Mouse (Mus musculus): ENCODE results near the gene Zdhhc18. TPM values are rescaled to one million over a fixed set of nuclear protein-coding genes. Genes with fewer than 3 reads are reported as not detected.
"Not testable (repeated sequence)": the region's sequence is repeated elsewhere in the genome, so short reads cannot be mapped to it uniquely, and the experiment has no call there.

Zdhhc18 gene
- polyA plus RNA-seq, 1 experiment from 2014 or later: 3.0 TPM

GRCm38 (mm10) chr4:133660193-133661155 lies 10.5 kb upstream of the Zdhhc18 start:
- peak; percentile 43 for DNase-seq (ENCODE audit: low spot score)
- Histone ChIP-seq H3K27ac (replicated peaks) (peak overlapping the region; percentile 85), H3K4me1 (peaks cover 45% of the 10 kb centered on the region), H3K36me3 (replicated peaks) (peaks cover 23% of the 10 kb centered on the region), H3K27me3 (replicated peaks; ENCODE audit: low read depth, poor library complexity, severe bottlenecking) (no peaks in the 10 kb centered on the region), H3K4me3 (peak overlapping the region; percentile 46), H3K9me3 (no peaks in the 10 kb centered on the region)
- WGBS: 19% methylated on average over 10 of the region's 10 CpGs

GRCm38 (mm10) chr4:133659497-133660192 lies 9.7 kb upstream of the Zdhhc18 start:
- 8% methylated on average over 15 of the region's 15 CpGs for WGBS
- peaks cover 15% of the 10 kb centered on the region for H3K36me3 ChIP-seq (replicated peaks)
- peak; percentile 54 for DNase-seq (ENCODE audit: low spot score)
- H3K4me1 ChIP-seq: peaks cover 39% of the 10 kb centered on the region
- H3K9me3 ChIP-seq: no peaks in the 10 kb centered on the region
- H3K27ac ChIP-seq (replicated peaks): peak overlapping the region; percentile 85
- peak overlapping the region; percentile 46 for H3K4me3 ChIP-seq
- H3K27me3 ChIP-seq (replicated peaks; ENCODE audit: low read depth, poor library complexity, severe bottlenecking): no peaks in the 10 kb centered on the region

- no peak for DNase-seq (ENCODE audit: low spot score)
- 41% methylated on average over 2 of the region's 2 CpGs for WGBS
These were observed 8.8 kb upstream of the Zdhhc18 start for GRCm38 (mm10) chr4:133658729-133659128.

GRCm38 (mm10) chr4:133657829-133658458 lies 8.0 kb upstream of the Zdhhc18 start:
- peaks cover 10% of the 10 kb centered on the region for H3K36me3 ChIP-seq (replicated peaks)
- 47% methylated on average over 5 of the region's 5 CpGs for WGBS
- no peak overlapping the region for H3K4me3 ChIP-seq
- no peak overlapping the region for H3K27ac ChIP-seq (replicated peaks)
- no peak for DNase-seq (ENCODE audit: low spot score)
- H3K4me1 ChIP-seq: peaks cover 39% of the 10 kb centered on the region
- H3K9me3 ChIP-seq: no peaks in the 10 kb centered on the region
- no peaks in the 10 kb centered on the region for H3K27me3 ChIP-seq (replicated peaks; ENCODE audit: low read depth, poor library complexity, severe bottlenecking)

More at GRCm38 (mm10) chr4:133658729-133659128, 8.8 kb upstream of the Zdhhc18 start:
- Histone ChIP-seq H3K4me3 (peak overlapping the region; percentile 11; the same call in 1 of the 2 replicates), H3K9me3 (no peaks in the 10 kb centered on the region), H3K27ac (replicated peaks) (peak overlapping the region; percentile 85), H3K27me3 (replicated peaks; ENCODE audit: low read depth, poor library complexity, severe bottlenecking) (no peaks in the 10 kb centered on the region), H3K36me3 (replicated peaks) (peaks cover 10% of the 10 kb centered on the region), H3K4me1 (peaks cover 39% of the 10 kb centered on the region)

- no peak overlapping the region for H3K4me3 ChIP-seq
- H3K4me1 ChIP-seq: peaks cover 39% of the 10 kb centered on the region
- no peaks in the 10 kb centered on the region for H3K27me3 ChIP-seq (replicated peaks; ENCODE audit: low read depth, poor library complexity, severe bottlenecking)
- peaks cover 3% of the 10 kb centered on the region for H3K36me3 ChIP-seq (replicated peaks)
- no peak overlapping the region for H3K27ac ChIP-seq (replicated peaks)
- H3K9me3 ChIP-seq: no peaks in the 10 kb centered on the region
- no peak for DNase-seq (ENCODE audit: low spot score)
- WGBS: 21% methylated on average over 4 of the region's 4 CpGs
These were observed 7.0 kb upstream of the Zdhhc18 start for GRCm38 (mm10) chr4:133656997-133657396.

GRCm38 (mm10) chr4:133656294-133656693 lies 6.3 kb upstream of the Zdhhc18 start:
- Histone ChIP-seq H3K27me3 (replicated peaks; ENCODE audit: low read depth, poor library complexity, severe bottlenecking) (no peaks in the 10 kb centered on the region), H3K27ac (replicated peaks) (no peak overlapping the region), H3K9me3 (no peaks in the 10 kb centered on the region), H3K4me3 (no peak overlapping the region), H3K36me3 (replicated peaks) (no peaks in the 10 kb centered on the region), H3K4me1 (peaks cover 43% of the 10 kb centered on the region)
- no peak for DNase-seq (ENCODE audit: low spot score)
- 55% methylated on average over 4 of the region's 4 CpGs for WGBS

GRCm38 (mm10) chr4:133654070-133654469 lies 4.1 kb upstream of the Zdhhc18 start:
- H3K4me3 ChIP-seq; H3K27ac ChIP-seq (replicated peaks); H3K36me3 ChIP-seq (replicated peaks); H3K27me3 ChIP-seq (replicated peaks; ENCODE audit: low read depth, poor library complexity, severe bottlenecking); DNase-seq (ENCODE audit: low spot score); H3K9me3 ChIP-seq: not testable (repeated sequence)
- peaks cover 27% of the 10 kb centered on the region for H3K4me1 ChIP-seq
- WGBS: 96% methylated on average over 5 of the region's 5 CpGs

GRCm38 (mm10) chr4:133652746-133653145 lies 2.8 kb upstream of the Zdhhc18 start:
- no peak for DNase-seq (ENCODE audit: low spot score)
- Histone ChIP-seq H3K27me3 (replicated peaks; ENCODE audit: low read depth, poor library complexity, severe bottlenecking) (no peaks in the 10 kb centered on the region), H3K9me3 (no peaks in the 10 kb centered on the region), H3K4me3 (no peak overlapping the region), H3K36me3 (replicated peaks) (no peaks in the 10 kb centered on the region), H3K4me1 (peaks cover 16% of the 10 kb centered on the region), H3K27ac (replicated peaks) (no peak overlapping the region)
- WGBS: 79% methylated on average over 10 of the region's 10 CpGs

- H3K4me3 ChIP-seq: no peak overlapping the region
- H3K9me3 ChIP-seq: no peaks in the 10 kb centered on the region
- no peaks in the 10 kb centered on the region for H3K27me3 ChIP-seq (replicated peaks; ENCODE audit: low read depth, poor library complexity, severe bottlenecking)
- no peaks in the 10 kb centered on the region for H3K36me3 ChIP-seq (replicated peaks)
- no peak overlapping the region for H3K27ac ChIP-seq (replicated peaks)
- WGBS: 71% methylated on average over 4 of the region's 4 CpGs
- peaks cover 16% of the 10 kb centered on the region for H3K4me1 ChIP-seq
- DNase-seq (ENCODE audit: low spot score): no peak
These were observed 2.0 kb upstream of the Zdhhc18 start for GRCm38 (mm10) chr4:133651986-133652385.

GRCm38 (mm10) chr4:133651445-133651844 lies 1.5 kb upstream of the Zdhhc18 start:
- Histone ChIP-seq H3K4me1 (peaks cover 14% of the 10 kb centered on the region), H3K36me3 (replicated peaks) (no peaks in the 10 kb centered on the region), H3K27me3 (replicated peaks; ENCODE audit: low read depth, poor library complexity, severe bottlenecking) (no peaks in the 10 kb centered on the region), H3K27ac (replicated peaks) (no peak overlapping the region), H3K4me3 (no peak overlapping the region), H3K9me3 (no peaks in the 10 kb centered on the region)
- WGBS: 62% methylated on average over 10 of the region's 10 CpGs
- DNase-seq (ENCODE audit: low spot score): no peak

- H3K4me3 ChIP-seq: peak overlapping the region; percentile 41
- peak overlapping the region; percentile 61 for H3K27ac ChIP-seq (replicated peaks)
- WGBS: 88% methylated on average over 5 of the region's 5 CpGs
- H3K27me3 ChIP-seq (replicated peaks; ENCODE audit: low read depth, poor library complexity, severe bottlenecking); H3K36me3 ChIP-seq (replicated peaks); H3K9me3 ChIP-seq; DNase-seq (ENCODE audit: low spot score): not testable (repeated sequence)
- peaks cover 10% of the 10 kb centered on the region for H3K4me1 ChIP-seq
These were observed 490 bp downstream of the Zdhhc18 start for GRCm38 (mm10) chr4:133649464-133649863.

GRCm38 (mm10) chr4:133645680-133646079 lies 4.3 kb downstream of the Zdhhc18 start:
- no peaks in the 10 kb centered on the region for H3K36me3 ChIP-seq (replicated peaks)
- H3K9me3 ChIP-seq: peaks cover 14% of the 10 kb centered on the region; the same call in 1 of the 2 replicates
- H3K27ac ChIP-seq (replicated peaks): no peak overlapping the region
- H3K4me3 ChIP-seq: peak overlapping the region; percentile 19; the same call in 1 of the 2 replicates
- no peaks in the 10 kb centered on the region for H3K27me3 ChIP-seq (replicated peaks; ENCODE audit: low read depth, poor library complexity, severe bottlenecking)
- WGBS: 40% methylated on average over 21 of the region's 21 CpGs
- DNase-seq (ENCODE audit: low spot score): no peak
- H3K4me1 ChIP-seq: peaks cover 5% of the 10 kb centered on the region

Measured in embryonic facial prominence, embryonic 10.5 days (tissue).